Mouse (Mus musculus) embryonic facial prominence, embryonic 15.5 days (tissue): ENCODE results near the gene Eif4a2. TPM values are rescaled to one million over a fixed set of nuclear protein-coding genes. Genes with fewer than 3 reads are reported as not detected.

Source experiments
- ATAC-seq: fragments of 200-750 bp; cut with Nextera tagmentation; 2 replicates; pipeline ENCODE4 v1.8.0; 2017; ENCODE audit warnings: low read depth, moderate TSS enrichment; ENCODE audit not compliant: insufficient number of reproducible peaks, low FRiP score, low TSS enrichment
- H3K27ac ChIP-seq: fragments of 300-500 bp; sonication (generic); replicated peaks from 2 replicates; pipeline ENCODE4 v1.5.1; 2015; ENCODE audit warnings: mild to moderate bottlenecking, inconsistent platforms
- H3K27me3 ChIP-seq: fragments of 300-500 bp; sonication (generic); 2 replicates; pipeline ENCODE4 v1.6.1; 2015; ENCODE audit warnings: inconsistent platforms
- H3K36me3 ChIP-seq: fragments of 300-500 bp; sonication (generic); 2 replicates; pipeline ENCODE4 v1.6.1; 2015; ENCODE audit warnings: mild to moderate bottlenecking, inconsistent platforms
- H3K4me1 ChIP-seq: fragments of 300-500 bp; sonication (generic); 2 replicates; pipeline ENCODE4 v1.6.1; 2015; ENCODE audit warnings: inconsistent platforms
- H3K4me2 ChIP-seq: fragments of 300-500 bp; sonication (generic); replicated peaks from 2 replicates; pipeline ENCODE4 v1.6.1; 2015; ENCODE audit warnings: mild to moderate bottlenecking, inconsistent platforms
- H3K4me3 ChIP-seq: fragments of 300-500 bp; sonication (generic); replicated peaks from 2 replicates; pipeline ENCODE4 v1.5.1; 2015; ENCODE audit warnings: mild to moderate bottlenecking, inconsistent platforms
- H3K9ac ChIP-seq: fragments of 300-500 bp; sonication (generic); 2 replicates; pipeline ENCODE4 v1.6.1; 2015; ENCODE audit warnings: inconsistent platforms
- H3K9me3 ChIP-seq: fragments of 300-500 bp; sonication (generic); replicated peaks from 2 replicates; pipeline ENCODE4 v1.6.1; 2016; ENCODE audit warnings: inconsistent platforms
- WGBS: fragments of 180-500 bp; shearing (Covaris S2); methylation state at CpG from one replicate; pipeline ENCODE4 v1.1.7; 2015; 5-methylcytosine and 5-hydroxymethylcytosine counted together
- polyA plus RNA-seq: library from polyadenylated mRNA; unstranded; fragments of >200 nt; fragmentation: Nextera tagmentation; extraction: Ambion mirVana; gene quantifications from 2 replicates; pipeline ENCODE4 v1.2.1, GENCODE M21; 2015

Gene Eif4a2
- polyA plus RNA-seq, 1 experiment from 2014 or later, result 231 TPM

GRCm38 (mm10) chr16:23107946-23108759 is 909 bp downstream of the Eif4a2 start:
- Histone ChIP-seq H3K4me2 (peak overlapping the region; percentile 68), H3K9me3 (no peaks in the 10 kb centered on the region), H3K36me3 (peaks cover 41% of the 10 kb centered on the region), H3K27me3 (no peaks in the 10 kb centered on the region), H3K4me1 (peaks cover 22% of the 10 kb centered on the region), H3K9ac (peak overlapping the region; percentile 98), H3K27ac (peak overlapping the region; percentile 99), H3K4me3 (peak overlapping the region; percentile 68)
- under 1% methylated on average over 52 of the region's 52 CpGs for WGBS
- peak; percentile 86 for ATAC-seq

- peaks cover 44% of the 10 kb centered on the region for H3K36me3 ChIP-seq
- H3K27ac ChIP-seq, result peak overlapping the region; percentile 99; the same call in 1 of the 2 replicates
- WGBS, result under 1% methylated on average over 5 of the region's 5 CpGs
These were observed 1.7 kb downstream of the Eif4a2 start for GRCm38 (mm10) chr16:23108943-23109342.

DNA sequence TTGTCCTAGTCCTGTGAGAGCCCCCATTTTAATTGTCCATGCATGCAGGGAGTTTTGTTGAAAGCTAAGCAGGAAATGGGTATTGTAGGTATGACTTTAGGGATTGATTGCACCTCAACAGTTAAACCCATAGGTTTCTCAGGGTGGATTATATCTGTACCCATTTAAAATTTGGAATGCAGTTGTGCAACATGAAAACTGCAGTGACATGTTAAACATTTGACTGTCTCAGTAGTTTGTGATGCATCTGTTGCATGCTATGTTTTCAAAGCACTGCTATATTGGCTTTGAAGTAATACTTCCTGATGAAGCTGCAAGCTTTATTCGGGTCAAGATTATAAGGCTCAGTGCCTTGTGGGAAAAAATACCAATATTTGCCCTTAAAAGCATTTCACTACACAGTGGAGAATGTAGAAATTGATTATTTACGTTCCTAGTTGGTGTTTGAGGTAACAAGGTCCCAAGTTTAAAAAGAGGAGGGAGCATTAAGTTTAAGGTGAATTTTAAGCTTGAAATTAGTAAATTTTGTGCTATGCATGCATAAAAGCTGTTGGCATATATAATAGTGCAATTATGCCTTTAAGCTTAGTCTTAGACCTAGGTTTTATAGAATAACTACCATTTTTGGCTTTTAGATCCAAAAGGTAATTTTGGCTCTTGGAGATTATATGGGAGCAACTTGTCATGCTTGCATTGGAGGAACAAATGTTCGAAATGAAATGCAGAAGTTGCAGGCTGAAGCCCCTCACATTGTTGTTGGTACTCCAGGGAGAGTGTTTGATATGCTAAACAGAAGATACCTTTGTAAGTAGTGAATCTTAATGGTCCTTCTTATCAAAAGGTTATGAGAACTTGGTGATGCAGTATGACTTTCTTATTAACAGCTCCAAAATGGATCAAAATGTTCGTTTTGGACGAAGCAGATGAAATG is 2.4 kb downstream of the Eif4a2 start:
- H3K27ac ChIP-seq, result peak overlapping the region; percentile 99; the same call in 1 of the 2 replicates
- no peak for ATAC-seq
- H3K4me1 ChIP-seq, result peaks cover 22% of the 10 kb centered on the region
- peak overlapping the region; percentile 98 for H3K9ac ChIP-seq
- H3K9me3 ChIP-seq, result no peaks in the 10 kb centered on the region
- H3K36me3 ChIP-seq, result peaks cover 51% of the 10 kb centered on the region
- H3K4me3 ChIP-seq, result peak overlapping the region; percentile 68
- H3K4me2 ChIP-seq, result peak overlapping the region; percentile 68
- no peaks in the 10 kb centered on the region for H3K27me3 ChIP-seq
- 35% methylated on average over 5 of the region's 5 CpGs for WGBS

More at GRCm38 (mm10) chr16:23108943-23109342, 1.7 kb downstream of the Eif4a2 start:
- H3K9ac ChIP-seq, result peak overlapping the region; percentile 98
- H3K4me2 ChIP-seq, result peak overlapping the region; percentile 68
- H3K4me3 ChIP-seq, result peak overlapping the region; percentile 68
- ATAC-seq, result no peak
- no peaks in the 10 kb centered on the region for H3K27me3 ChIP-seq
- H3K4me1 ChIP-seq, result peaks cover 22% of the 10 kb centered on the region
- H3K9me3 ChIP-seq, result no peaks in the 10 kb centered on the region

- Histone ChIP-seq H3K4me2 (no peak overlapping the region), H3K27ac (no peak overlapping the region), H3K27me3 (no peaks in the 10 kb centered on the region), H3K9me3 (no peaks in the 10 kb centered on the region), H3K9ac (no peak overlapping the region), H3K36me3 (peaks cover 55% of the 10 kb centered on the region), H3K4me1 (peaks cover 22% of the 10 kb centered on the region), H3K4me3 (no peak overlapping the region)
- WGBS, result 73% methylated on average over 12 of the region's 12 CpGs
- no peak for ATAC-seq
These were observed 5.1 kb downstream of the Eif4a2 start for GRCm38 (mm10) chr16:23112348-23112747.

DNA sequence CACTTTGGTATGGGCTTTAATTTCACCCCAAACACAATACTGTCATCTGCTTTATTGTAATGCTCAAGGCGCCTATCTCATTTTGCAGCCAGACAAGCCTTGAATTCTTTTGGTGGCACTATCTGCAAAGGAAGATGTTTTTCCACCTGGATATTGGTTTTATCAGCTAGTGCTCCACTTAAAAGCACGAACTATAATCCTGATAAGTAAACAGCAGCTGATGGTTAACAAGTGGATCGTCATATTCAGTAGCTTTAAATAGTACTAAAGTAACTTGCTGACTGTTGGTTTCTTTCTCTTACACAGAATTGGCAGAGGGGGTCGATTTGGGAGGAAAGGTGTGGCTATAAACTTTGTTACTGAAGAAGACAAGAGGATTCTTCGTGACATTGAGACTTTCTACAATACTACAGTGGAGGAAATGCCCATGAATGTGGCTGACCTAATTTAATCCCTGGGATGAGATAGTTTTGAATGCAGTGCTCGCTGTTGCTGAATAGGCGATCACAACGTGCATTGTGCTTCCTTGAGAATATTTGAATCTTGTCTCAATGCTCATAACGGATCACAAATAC is 5.7 kb downstream of the Eif4a2 start:
- 49% methylated on average over 9 of the region's 9 CpGs for WGBS
- Histone ChIP-seq H3K4me3 (no peak overlapping the region), H3K9ac (no peak overlapping the region), H3K9me3 (no peaks in the 10 kb centered on the region), H3K4me2 (no peak overlapping the region), H3K36me3 (peaks cover 55% of the 10 kb centered on the region), H3K27me3 (no peaks in the 10 kb centered on the region), H3K27ac (no peak overlapping the region), H3K4me1 (peaks cover 22% of the 10 kb centered on the region)
- ATAC-seq, result no peak

GRCm38 (mm10) chr16:23113903-23114302 is 6.7 kb downstream of the Eif4a2 start:
- no peak overlapping the region for H3K4me2 ChIP-seq
- peaks cover 53% of the 10 kb centered on the region for H3K36me3 ChIP-seq
- peaks cover 22% of the 10 kb centered on the region for H3K4me1 ChIP-seq
- no peaks in the 10 kb centered on the region for H3K27me3 ChIP-seq
- H3K4me3 ChIP-seq, result no peak overlapping the region
- no peaks in the 10 kb centered on the region for H3K9me3 ChIP-seq
- H3K9ac ChIP-seq, result no peak overlapping the region
- no peak overlapping the region for H3K27ac ChIP-seq
- ATAC-seq, result no peak

- ATAC-seq, result no peak
- peaks cover 50% of the 10 kb centered on the region for H3K36me3 ChIP-seq
These were observed 7.3 kb downstream of the Eif4a2 start for GRCm38 (mm10) chr16:23114339-23115171.

GRCm38 (mm10) chr16:23115486-23115885 is 8.2 kb downstream of the Eif4a2 start:
- 67% methylated on average over 3 of the region's 3 CpGs for WGBS
- Histone ChIP-seq H3K27ac (no peak overlapping the region), H3K36me3 (peaks cover 48% of the 10 kb centered on the region), H3K4me3 (no peak overlapping the region), H3K4me1 (peaks cover 10% of the 10 kb centered on the region; the same call in 1 of the 2 replicates), H3K9ac (no peak overlapping the region), H3K4me2 (no peak overlapping the region), H3K9me3 (no peaks in the 10 kb centered on the region), H3K27me3 (no peaks in the 10 kb centered on the region)
- no peak for ATAC-seq

More at GRCm38 (mm10) chr16:23114339-23115171, 7.3 kb downstream of the Eif4a2 start:
- no peak overlapping the region for H3K4me2 ChIP-seq
- no peaks in the 10 kb centered on the region for H3K9me3 ChIP-seq
- no peak overlapping the region for H3K4me3 ChIP-seq
- peaks cover 16% of the 10 kb centered on the region for H3K4me1 ChIP-seq
- WGBS, result 62% methylated on average over 5 of the region's 5 CpGs
- no peak overlapping the region for H3K27ac ChIP-seq
- H3K9ac ChIP-seq, result no peak overlapping the region
- no peaks in the 10 kb centered on the region for H3K27me3 ChIP-seq

DNA sequence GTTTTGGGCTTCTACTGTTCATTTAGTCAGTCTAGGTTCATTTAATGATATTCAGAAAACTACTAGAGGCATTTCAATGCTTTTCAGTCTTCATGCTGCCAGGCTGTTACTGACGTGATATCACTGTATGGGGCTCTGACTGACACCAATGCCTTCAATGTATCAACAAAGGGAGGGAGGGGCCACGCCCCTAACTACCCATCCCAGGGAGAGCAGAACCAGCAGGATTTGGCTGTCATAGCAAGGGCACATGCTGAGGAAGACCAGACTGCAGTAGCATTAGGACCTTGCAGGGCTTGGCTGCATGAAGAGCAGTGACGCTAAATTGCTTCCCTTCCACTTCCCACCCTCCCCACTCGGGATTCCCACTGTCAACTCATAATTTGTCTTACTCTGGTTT is 9.9 kb downstream of the Eif4a2 start:
- 63% methylated on average over 4 of the region's 4 CpGs for WGBS
- H3K27ac ChIP-seq, result no peak overlapping the region
- H3K4me1 ChIP-seq, result no peaks in the 10 kb centered on the region
- H3K27me3 ChIP-seq, result no peaks in the 10 kb centered on the region
- ATAC-seq, result no peak
- H3K4me3 ChIP-seq, result no peak overlapping the region
- H3K36me3 ChIP-seq, result peaks cover 37% of the 10 kb centered on the region
- H3K4me2 ChIP-seq, result no peak overlapping the region
- no peaks in the 10 kb centered on the region for H3K9me3 ChIP-seq
- H3K9ac ChIP-seq, result no peak overlapping the region

DNA sequence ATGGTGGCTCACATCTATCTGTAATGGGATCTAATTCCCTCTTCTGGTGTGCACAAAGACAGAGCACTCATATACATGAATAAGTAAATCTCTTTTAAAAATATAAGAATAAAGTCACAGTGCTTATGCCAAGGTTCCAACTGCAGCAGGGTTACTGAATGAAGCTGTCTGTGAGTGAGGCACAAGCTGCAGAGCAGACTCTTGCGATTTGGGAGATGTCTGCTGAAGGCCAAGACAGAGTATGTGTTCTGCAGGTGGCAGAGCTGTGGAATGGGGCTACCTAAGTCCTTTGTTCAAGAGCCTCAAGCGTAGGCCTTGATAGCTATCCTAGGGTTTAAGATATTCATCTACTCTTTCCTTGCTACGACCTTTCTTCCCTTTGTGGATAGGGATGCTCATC is 15.2 kb downstream of the Eif4a2 start:
- 93% methylated on average over 3 of the region's 3 CpGs for WGBS
- Histone ChIP-seq H3K27me3 (no peaks in the 10 kb centered on the region), H3K27ac (no peak overlapping the region), H3K4me1 (peaks cover 9% of the 10 kb centered on the region; the same call in 1 of the 2 replicates), H3K4me2 (no peak overlapping the region), H3K9me3 (no peaks in the 10 kb centered on the region), H3K9ac (no peak overlapping the region), H3K4me3 (no peak overlapping the region), H3K36me3 (peaks cover 25% of the 10 kb centered on the region)
- no peak for ATAC-seq
